Mouse (Mus musculus): ENCODE results near the gene Fam187b. TPM values are rescaled to one million over a fixed set of nuclear protein-coding genes. Genes with fewer than 3 reads are reported as not detected.
"Not testable (repeated sequence)": the region's sequence is repeated elsewhere in the genome, so short reads cannot be mapped to it uniquely, and the experiment has no call there.

Gene Fam187b
- polyA plus RNA-seq, 1 experiment: 0.63 TPM

DNA sequence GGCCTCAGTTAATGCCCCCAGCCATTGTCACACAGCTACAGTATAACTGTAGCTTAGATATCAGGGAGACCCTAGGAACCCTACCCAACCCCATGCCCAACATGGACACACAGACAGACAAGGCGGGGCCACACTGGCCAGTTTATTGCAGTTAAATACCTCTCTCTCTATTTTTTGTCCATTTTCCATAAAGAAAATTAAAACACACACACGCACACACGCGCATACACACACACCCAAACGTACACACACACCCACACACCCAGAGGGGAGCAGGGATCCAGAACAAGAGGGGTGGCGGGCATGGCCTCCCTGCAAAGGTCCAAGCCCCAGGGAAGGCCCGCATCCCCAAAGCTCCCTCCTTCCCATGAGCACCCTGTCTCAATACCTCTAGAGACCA lies 27.7 kb upstream of the Fam187b start:
- H3K36me3 ChIP-seq (ENCODE audit: control insufficient read depth, insufficient read depth, low read length): peaks cover 15% of the 10 kb centered on the region
- H3K4me3 ChIP-seq (ENCODE audit: extremely low read depth, insufficient read depth, insufficient read length): no peak overlapping the region
- no peaks in the 10 kb centered on the region for H3K27me3 ChIP-seq (ENCODE audit: control insufficient read depth, insufficient read depth, low read length)
- H3K4me1 ChIP-seq (ENCODE audit: control insufficient read depth, insufficient read depth, insufficient read length): no peaks in the 10 kb centered on the region
- 96% methylated on average over 7 of the region's 7 CpGs for WGBS
- H3K27ac ChIP-seq (ENCODE audit: insufficient read depth, low read length): no peak overlapping the region
- no peak for TF ChIP-seq CTCF (IDR thresholded peaks at IDR 0.05; ENCODE audit: extremely low read depth, insufficient read depth, insufficient read length, insufficient replicate concordance)
- TF ChIP-seq POLR2A (IDR thresholded peaks at IDR 0.05; ENCODE audit: low read depth, low read length): no peak
- no peak for DNase-seq (ENCODE audit: low read depth in 1 of 2, low spot score in 2 of 2)

- H3K36me3 ChIP-seq (ENCODE audit: control insufficient read depth, insufficient read depth, low read length): peaks cover 36% of the 10 kb centered on the region
Measured at GRCm38 (mm10) chr7:30949902-30950301, 23.7 kb upstream of the Fam187b start.

DNA sequence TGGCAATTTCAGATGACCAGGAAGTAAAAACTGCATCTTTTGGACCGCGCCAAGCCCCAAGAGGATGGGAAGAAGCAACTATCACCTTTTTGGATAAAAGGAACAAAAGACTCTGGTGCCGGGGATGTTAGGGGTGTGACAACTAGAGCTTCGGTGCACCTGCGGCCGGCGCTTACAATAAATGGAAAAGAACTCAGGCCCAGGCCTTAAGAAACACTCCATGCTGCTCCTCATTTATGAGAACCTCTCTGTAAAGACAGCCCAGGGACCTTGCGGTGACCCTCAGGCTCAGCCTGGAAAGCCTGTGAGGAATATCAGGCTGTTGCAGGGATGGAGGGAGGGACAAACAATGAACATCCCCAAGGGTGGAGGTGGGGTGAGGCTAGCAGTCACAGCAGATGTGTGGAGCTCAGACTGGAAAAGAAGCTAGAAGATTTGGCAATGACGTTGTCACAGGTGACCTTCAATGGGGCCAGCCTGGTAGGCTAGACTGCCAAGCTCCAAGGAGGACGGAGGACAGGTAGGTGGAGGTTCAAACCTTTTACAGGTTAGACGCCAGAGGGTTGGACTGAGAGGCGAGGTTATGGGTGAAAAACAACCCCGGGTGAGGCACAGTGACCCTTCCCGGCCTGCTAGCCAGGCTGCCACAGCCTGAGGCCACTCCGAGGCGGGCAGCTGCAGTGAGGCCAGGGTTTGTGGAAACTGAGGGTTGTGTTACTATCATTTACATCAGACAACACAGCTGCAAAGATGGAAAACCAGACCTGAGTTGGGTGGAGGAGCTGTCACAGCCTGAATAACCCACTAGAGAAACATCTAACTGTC lies 20.9 kb upstream of the Fam187b start:
- Histone ChIP-seq H3K4me1 (ENCODE audit: control insufficient read depth, insufficient read depth, insufficient read length) (peaks cover 2% of the 10 kb centered on the region), H3K27me3 (ENCODE audit: control insufficient read depth, insufficient read depth, low read length) (no peaks in the 10 kb centered on the region), H3K4me3 (ENCODE audit: extremely low read depth, insufficient read depth, insufficient read length) (no peak overlapping the region), H3K27ac (ENCODE audit: insufficient read depth, low read length) (no peak overlapping the region), H3K36me3 (ENCODE audit: control insufficient read depth, insufficient read depth, low read length) (peaks cover 30% of the 10 kb centered on the region)
- no peak for TF ChIP-seq POLR2A (IDR thresholded peaks at IDR 0.05; ENCODE audit: low read depth, low read length)
- no peak for TF ChIP-seq CTCF (IDR thresholded peaks at IDR 0.05; ENCODE audit: extremely low read depth, insufficient read depth, insufficient read length, insufficient replicate concordance)
- 94% methylated on average over 16 of the region's 16 CpGs for WGBS
- no peak for DNase-seq (ENCODE audit: low read depth in 1 of 2, low spot score in 2 of 2)

More at GRCm38 (mm10) chr7:30949902-30950301, 23.7 kb upstream of the Fam187b start:
- H3K27ac ChIP-seq (ENCODE audit: insufficient read depth, low read length); H3K4me3 ChIP-seq (ENCODE audit: extremely low read depth, insufficient read depth, insufficient read length); H3K27me3 ChIP-seq (ENCODE audit: control insufficient read depth, insufficient read depth, low read length); DNase-seq (ENCODE audit: low read depth in 1 of 2, low spot score in 2 of 2); H3K4me1 ChIP-seq (ENCODE audit: control insufficient read depth, insufficient read depth, insufficient read length): not testable (repeated sequence)
- 94% methylated on average over 3 of the region's 3 CpGs for WGBS

- 57% methylated on average over 6 of the region's 6 CpGs for WGBS
- no peak overlapping the region for H3K4me3 ChIP-seq (ENCODE audit: extremely low read depth, insufficient read depth, insufficient read length)
- peak in 1 of 2 experiments; percentile 23 for DNase-seq (ENCODE audit: low read depth in 1 of 2, low spot score in 2 of 2)
- H3K36me3 ChIP-seq (ENCODE audit: control insufficient read depth, insufficient read depth, low read length): peaks cover 30% of the 10 kb centered on the region
- no peak for TF ChIP-seq CTCF (IDR thresholded peaks at IDR 0.05; ENCODE audit: extremely low read depth, insufficient read depth, insufficient read length, insufficient replicate concordance)
- H3K27ac ChIP-seq (ENCODE audit: insufficient read depth, low read length): no peak overlapping the region
- no peaks in the 10 kb centered on the region for H3K27me3 ChIP-seq (ENCODE audit: control insufficient read depth, insufficient read depth, low read length)
- H3K4me1 ChIP-seq (ENCODE audit: control insufficient read depth, insufficient read depth, insufficient read length): peaks cover 9% of the 10 kb centered on the region
Measured at GRCm38 (mm10) chr7:30953459-30953858, 20.1 kb upstream of the Fam187b start.

DNA sequence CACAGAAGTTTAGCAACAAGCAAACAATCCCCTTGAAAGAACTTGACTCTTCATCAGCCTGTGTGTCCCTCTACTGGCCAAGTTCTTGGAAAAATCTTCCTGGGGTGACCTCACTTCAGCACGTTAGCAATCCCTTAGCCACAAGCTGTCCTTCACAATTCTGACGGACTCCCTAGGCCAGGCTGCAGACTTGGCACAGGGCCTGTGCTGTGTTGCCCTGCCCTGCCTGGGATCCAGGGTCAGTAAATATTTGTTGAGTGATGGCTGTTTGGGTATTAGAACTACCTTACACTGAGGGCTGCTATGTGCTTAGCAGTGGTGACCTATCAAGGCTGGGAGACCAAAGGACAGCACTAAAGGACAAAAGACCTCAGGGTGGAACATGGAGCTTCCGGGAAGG lies 19.6 kb upstream of the Fam187b start:
- H3K27ac ChIP-seq (ENCODE audit: insufficient read depth, low read length): no peak overlapping the region

DNA sequence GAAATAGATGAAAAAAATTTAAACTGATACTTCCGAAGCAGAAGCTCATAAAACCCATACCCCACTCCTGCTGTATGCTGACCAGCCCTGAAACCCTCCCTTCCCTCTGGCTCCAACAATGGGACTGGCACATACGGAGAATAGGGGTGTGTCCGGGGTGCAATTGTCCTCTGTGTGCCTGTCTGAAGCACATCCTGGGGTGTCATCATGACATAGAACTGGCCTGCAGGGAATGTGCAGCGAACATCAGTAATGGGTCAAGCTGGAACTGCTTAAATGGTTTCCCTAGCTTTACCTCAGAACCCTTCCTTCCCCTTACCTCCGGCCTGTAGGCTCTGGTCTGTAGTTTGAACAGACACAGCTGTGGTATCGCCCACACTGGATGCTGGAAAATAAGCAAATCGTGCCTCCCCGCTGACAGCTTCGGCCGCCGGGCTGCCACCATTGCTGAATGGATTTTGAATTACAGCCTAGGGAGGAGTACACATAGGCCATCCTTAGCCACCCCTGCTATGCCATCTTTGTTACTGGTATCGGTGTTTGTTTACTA lies 18.5 kb upstream of the Fam187b start:
- no peak overlapping the region; the same call in 1 of the 2 replicates for H3K4me3 ChIP-seq (ENCODE audit: extremely low read depth, insufficient read depth, insufficient read length)
- no peak overlapping the region for H3K27ac ChIP-seq (ENCODE audit: insufficient read depth, low read length)
- TF ChIP-seq POLR2A (IDR thresholded peaks at IDR 0.05; ENCODE audit: low read depth, low read length): no peak
- TF ChIP-seq CTCF (IDR thresholded peaks at IDR 0.05; ENCODE audit: extremely low read depth, insufficient read depth, insufficient read length, insufficient replicate concordance): no peak
- 90% methylated on average over 12 of the region's 12 CpGs for WGBS
- DNase-seq (ENCODE audit: low read depth in 1 of 2, low spot score in 2 of 2): no peak
- H3K27me3 ChIP-seq (ENCODE audit: control insufficient read depth, insufficient read depth, low read length): no peaks in the 10 kb centered on the region
- H3K4me1 ChIP-seq (ENCODE audit: control insufficient read depth, insufficient read depth, insufficient read length): peaks cover 9% of the 10 kb centered on the region
- peaks cover 23% of the 10 kb centered on the region for H3K36me3 ChIP-seq (ENCODE audit: control insufficient read depth, insufficient read depth, low read length)

More for the DNA sequence above, 19.6 kb upstream of the Fam187b start:
- no peaks in the 10 kb centered on the region for H3K27me3 ChIP-seq (ENCODE audit: control insufficient read depth, insufficient read depth, low read length)
- peaks cover 9% of the 10 kb centered on the region for H3K4me1 ChIP-seq (ENCODE audit: control insufficient read depth, insufficient read depth, insufficient read length)
- WGBS: 89% methylated on average over 3 of the region's 3 CpGs
- no peak for TF ChIP-seq POLR2A (IDR thresholded peaks at IDR 0.05; ENCODE audit: low read depth, low read length)
- TF ChIP-seq CTCF (IDR thresholded peaks at IDR 0.05; ENCODE audit: extremely low read depth, insufficient read depth, insufficient read length, insufficient replicate concordance): no peak
- no peak overlapping the region for H3K4me3 ChIP-seq (ENCODE audit: extremely low read depth, insufficient read depth, insufficient read length)
- peaks cover 28% of the 10 kb centered on the region for H3K36me3 ChIP-seq (ENCODE audit: control insufficient read depth, insufficient read depth, low read length)
- DNase-seq (ENCODE audit: low read depth in 1 of 2, low spot score in 2 of 2): no peak

Measured in spleen, adult 2 months (tissue).